Mouse (Mus musculus): ENCODE measurements at regions not wholly inside any gene's neighbourhood (a gene's known extent, or its start where the extent isn't known, plus 50 kb on each side); places are given as distances from the start of the nearest gene placed in this dataset.

DNA sequence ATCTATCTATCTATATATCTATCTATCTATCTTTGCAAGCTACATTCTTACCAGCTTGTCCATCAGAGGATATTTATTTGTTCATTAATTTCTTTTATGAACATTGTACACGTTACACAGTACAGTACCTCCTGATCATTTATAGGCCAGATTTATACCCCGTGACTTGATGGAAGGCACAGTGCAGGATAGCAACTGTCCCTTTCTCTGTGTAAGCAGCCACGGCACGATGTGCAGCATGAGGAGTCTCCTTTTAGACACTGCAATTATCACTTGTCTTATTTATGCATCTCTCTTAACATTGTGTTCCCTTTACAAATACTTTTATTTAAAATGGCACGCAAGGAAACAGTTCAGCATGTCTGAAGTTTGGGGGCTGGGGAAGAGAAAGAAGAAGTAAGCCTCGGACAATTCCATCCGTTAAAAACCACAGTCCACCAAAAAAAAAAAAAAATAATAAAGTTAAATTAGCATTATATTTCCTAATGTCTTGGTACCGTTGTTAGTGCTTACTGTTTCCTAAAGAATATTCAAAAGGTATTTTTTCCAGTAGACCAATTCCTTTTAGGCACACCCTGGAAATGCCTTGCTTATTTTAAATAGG, 475.4 kb downstream of the Lmo4 start:
- no peak for TF ChIP-seq EP300 (optimal IDR thresholded peaks at IDR 0.05)
- no peak for TF ChIP-seq CTCF (IDR thresholded peaks at IDR 0.05; ENCODE audit: low read depth)
